Mouse (Mus musculus) limb, embryonic 12.5 days (tissue): ENCODE results near the gene Anp32e. TPM values are rescaled to one million over a fixed set of nuclear protein-coding genes. Genes with fewer than 3 reads are reported as not detected.
A peak's percentile ranks its signal among the peaks of the same experiment; 100 is the strongest.
"Not testable (repeated sequence)": the region's sequence is repeated elsewhere in the genome, so short reads cannot be mapped to it uniquely, and the experiment has no call there.

ENCODE experiments used
- ATAC-seq: fragments of 200-750 bp; cut with Nextera tagmentation; 2 replicates; pipeline ENCODE4 v1.8.0; 2017; ENCODE audit warnings: low read depth, moderate TSS enrichment; ENCODE audit not compliant: insufficient number of reproducible peaks, insufficient read depth, low FRiP score, low TSS enrichment
- H3K27ac ChIP-seq: fragments of 300-500 bp; sonication (generic); 2 replicates; pipeline ENCODE4 v1.5.1; 2016; ENCODE audit warnings: mild to moderate bottlenecking, moderate library complexity
- H3K27me3 ChIP-seq: fragments of 300-500 bp; sonication (generic); 2 replicates; pipeline ENCODE4 v1.6.1; 2016; ENCODE audit warnings: mild to moderate bottlenecking, moderate library complexity
- H3K36me3 ChIP-seq: fragments of 300-500 bp; sonication (generic); 2 replicates; pipeline ENCODE4 v1.6.1; 2016; ENCODE audit warnings: mild to moderate bottlenecking, moderate library complexity
- H3K4me1 ChIP-seq: fragments of 300-500 bp; sonication (generic); replicated peaks from 2 replicates; pipeline ENCODE4 v1.6.1; 2016
- H3K4me2 ChIP-seq: fragments of 300-500 bp; sonication (generic); 2 replicates; pipeline ENCODE4 v1.6.1; 2016; ENCODE audit warnings: mild to moderate bottlenecking, moderate library complexity
- H3K4me3 ChIP-seq: fragments of 300-500 bp; sonication (generic); replicated peaks from 2 replicates; pipeline ENCODE4 v1.5.1; 2016; ENCODE audit warnings: mild to moderate bottlenecking
- H3K9ac ChIP-seq: fragments of 300-500 bp; sonication (generic); replicated peaks from 2 replicates; pipeline ENCODE4 v1.6.1; 2016; ENCODE audit warnings: mild to moderate bottlenecking, moderate library complexity
- H3K9me3 ChIP-seq: fragments of 300-500 bp; sonication (generic); 2 replicates; pipeline ENCODE4 v1.6.1; 2016; ENCODE audit warnings: mild to moderate bottlenecking, moderate library complexity
- WGBS: fragments of 180-500 bp; shearing (Covaris S2); methylation state at CpG from one replicate; pipeline ENCODE4 v1.1.7; 2016; 5-methylcytosine and 5-hydroxymethylcytosine counted together
- polyA plus RNA-seq: library from polyadenylated mRNA; unstranded; fragments of >200 nt; fragmentation: Nextera tagmentation; extraction: Ambion mirVana; gene quantifications from 2 replicates; pipeline ENCODE4 v1.2.1, GENCODE M21; 2016

The Anp32e gene
- polyA plus RNA-seq, 1 experiment from 2014 or later: 304 TPM

- WGBS: 94% methylated on average over 1 of the region's 1 CpGs
- Histone ChIP-seq H3K4me1 (no peaks in the 10 kb centered on the region), H3K4me3 (no peak overlapping the region), H3K36me3 (no peaks in the 10 kb centered on the region), H3K9ac (no peak overlapping the region), H3K27me3 (no peaks in the 10 kb centered on the region), H3K4me2 (no peak overlapping the region), H3K9me3 (no peaks in the 10 kb centered on the region), H3K27ac (no peak overlapping the region)
- no peak for ATAC-seq
Measured at GRCm38 (mm10) chr3:95959807-95960206, 30.8 kb downstream of the Anp32e start.

- H3K4me3 ChIP-seq, H3K27ac ChIP-seq, H3K27me3 ChIP-seq, H3K4me2 ChIP-seq, ATAC-seq, H3K4me1 ChIP-seq, H3K36me3 ChIP-seq, H3K9me3 ChIP-seq, H3K9ac ChIP-seq: not testable (repeated sequence)
- 79% methylated on average over 8 of the region's 8 CpGs for WGBS
Measured at GRCm38 (mm10) chr3:95962182-95962581, 33.1 kb downstream of the Anp32e start.

DNA sequence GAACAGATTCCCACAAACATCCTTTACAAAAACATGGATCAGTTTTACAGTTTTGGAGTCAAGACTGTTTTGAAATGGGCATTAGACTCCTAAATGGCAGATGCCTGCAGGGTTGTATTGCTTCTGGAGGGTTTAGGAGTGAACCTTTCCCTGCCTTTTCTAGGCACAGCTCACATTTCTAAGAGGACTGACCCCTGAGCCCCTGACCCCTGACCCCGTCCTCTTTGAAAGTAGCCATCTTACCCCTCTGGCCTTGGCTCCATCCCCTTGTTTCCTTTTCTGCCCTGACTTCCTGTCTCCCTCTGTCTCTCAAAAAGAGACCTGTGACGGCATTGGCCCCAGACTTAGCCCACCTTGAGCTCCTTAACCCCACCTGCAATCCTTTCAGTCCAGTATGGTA lies 34.2 kb downstream of the Anp32e start:
- Histone ChIP-seq H3K4me3 (no peak overlapping the region), H3K27ac (no peak overlapping the region), H3K9ac (no peak overlapping the region), H3K9me3 (no peaks in the 10 kb centered on the region), H3K36me3 (no peaks in the 10 kb centered on the region), H3K4me2 (no peak overlapping the region), H3K27me3 (no peaks in the 10 kb centered on the region), H3K4me1 (peaks cover 4% of the 10 kb centered on the region)
- no peak for ATAC-seq
- WGBS: 35% methylated on average over 2 of the region's 2 CpGs

GRCm38 (mm10) chr3:95963681-95964080 lies 34.6 kb downstream of the Anp32e start:
- WGBS: 37% methylated on average over 4 of the region's 4 CpGs
- Histone ChIP-seq H3K9me3 (no peaks in the 10 kb centered on the region), H3K4me1 (peaks cover 4% of the 10 kb centered on the region), H3K4me2 (no peak overlapping the region), H3K27me3 (no peaks in the 10 kb centered on the region), H3K36me3 (no peaks in the 10 kb centered on the region), H3K4me3 (no peak overlapping the region), H3K27ac (no peak overlapping the region), H3K9ac (no peak overlapping the region)
- no peak for ATAC-seq

GRCm38 (mm10) chr3:95965518-95966451 lies 36.7 kb downstream of the Anp32e start:
- ATAC-seq: no peak
- H3K9ac ChIP-seq: no peak overlapping the region
- WGBS: 9% methylated on average over 7 of the region's 7 CpGs

GRCm38 (mm10) chr3:95969277-95969676 lies 40.2 kb downstream of the Anp32e start:
- Histone ChIP-seq H3K9ac (no peak overlapping the region), H3K4me3 (no peak overlapping the region), H3K9me3 (no peaks in the 10 kb centered on the region), H3K4me1 (peaks cover 13% of the 10 kb centered on the region), H3K27ac (no peak overlapping the region), H3K27me3 (peaks cover 5% of the 10 kb centered on the region; the same call in 1 of the 2 replicates), H3K4me2 (no peak overlapping the region), H3K36me3 (no peaks in the 10 kb centered on the region)
- 73% methylated on average over 1 of the region's 1 CpGs for WGBS
- no peak for ATAC-seq

More at GRCm38 (mm10) chr3:95965518-95966451, 36.7 kb downstream of the Anp32e start:
- Histone ChIP-seq H3K4me2 (peak overlapping the region; percentile 46), H3K27me3 (no peaks in the 10 kb centered on the region), H3K4me1 (peaks cover 4% of the 10 kb centered on the region), H3K9me3 (no peaks in the 10 kb centered on the region), H3K36me3 (no peaks in the 10 kb centered on the region), H3K4me3 (no peak overlapping the region), H3K27ac (no peak overlapping the region)

GRCm38 (mm10) chr3:95970661-95971060 lies 41.6 kb downstream of the Anp32e start:
- H3K27ac ChIP-seq, H3K27me3 ChIP-seq, H3K9me3 ChIP-seq, H3K4me2 ChIP-seq, H3K9ac ChIP-seq, ATAC-seq, H3K4me3 ChIP-seq, H3K36me3 ChIP-seq: not testable (repeated sequence)
- peaks cover 13% of the 10 kb centered on the region for H3K4me1 ChIP-seq
- WGBS: 56% methylated on average over 7 of the region's 7 CpGs

DNA sequence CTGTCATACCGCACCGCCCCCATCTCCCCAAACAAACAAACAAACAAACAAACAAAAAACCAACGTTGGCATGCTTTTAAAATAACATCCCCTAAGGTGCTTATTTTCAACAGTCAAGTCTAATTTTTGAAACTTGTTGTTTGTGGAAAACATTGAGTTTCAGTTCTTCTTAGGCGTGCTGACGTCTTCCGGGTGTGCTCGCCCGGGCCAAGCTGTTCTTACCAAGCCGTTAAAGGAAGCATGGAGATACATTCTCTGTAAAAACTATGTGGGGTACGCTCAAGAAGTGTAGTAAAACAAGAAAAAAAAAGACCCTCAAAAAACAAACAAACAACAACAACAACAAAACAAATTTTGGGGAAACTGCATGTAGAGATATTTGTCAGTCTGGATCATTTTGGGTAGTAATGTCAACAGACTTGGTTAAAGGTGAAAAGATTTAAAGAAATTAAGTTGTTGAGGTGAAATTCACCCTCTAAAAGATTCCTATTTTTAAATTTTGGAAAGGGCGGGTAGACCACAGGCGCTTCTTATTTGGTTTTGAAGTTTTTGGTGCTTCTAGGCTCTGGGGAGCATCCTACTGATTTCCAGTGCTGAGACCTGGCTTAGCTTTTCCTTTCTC lies 43.3 kb downstream of the Anp32e start:
- Histone ChIP-seq H3K4me3 (peak overlapping the region; percentile 36), H3K27ac (peak overlapping the region; percentile 78; the same call in 1 of the 2 replicates), H3K4me2 (peak overlapping the region; percentile 65), H3K9ac (peak overlapping the region; percentile 63; the same call in 1 of the 2 replicates), H3K9me3 (no peaks in the 10 kb centered on the region), H3K4me1 (peaks cover 8% of the 10 kb centered on the region), H3K27me3 (peaks cover 8% of the 10 kb centered on the region; the same call in 1 of the 2 replicates), H3K36me3 (no peaks in the 10 kb centered on the region)
- no peak for ATAC-seq
- 72% methylated on average over 12 of the region's 12 CpGs for WGBS

DNA sequence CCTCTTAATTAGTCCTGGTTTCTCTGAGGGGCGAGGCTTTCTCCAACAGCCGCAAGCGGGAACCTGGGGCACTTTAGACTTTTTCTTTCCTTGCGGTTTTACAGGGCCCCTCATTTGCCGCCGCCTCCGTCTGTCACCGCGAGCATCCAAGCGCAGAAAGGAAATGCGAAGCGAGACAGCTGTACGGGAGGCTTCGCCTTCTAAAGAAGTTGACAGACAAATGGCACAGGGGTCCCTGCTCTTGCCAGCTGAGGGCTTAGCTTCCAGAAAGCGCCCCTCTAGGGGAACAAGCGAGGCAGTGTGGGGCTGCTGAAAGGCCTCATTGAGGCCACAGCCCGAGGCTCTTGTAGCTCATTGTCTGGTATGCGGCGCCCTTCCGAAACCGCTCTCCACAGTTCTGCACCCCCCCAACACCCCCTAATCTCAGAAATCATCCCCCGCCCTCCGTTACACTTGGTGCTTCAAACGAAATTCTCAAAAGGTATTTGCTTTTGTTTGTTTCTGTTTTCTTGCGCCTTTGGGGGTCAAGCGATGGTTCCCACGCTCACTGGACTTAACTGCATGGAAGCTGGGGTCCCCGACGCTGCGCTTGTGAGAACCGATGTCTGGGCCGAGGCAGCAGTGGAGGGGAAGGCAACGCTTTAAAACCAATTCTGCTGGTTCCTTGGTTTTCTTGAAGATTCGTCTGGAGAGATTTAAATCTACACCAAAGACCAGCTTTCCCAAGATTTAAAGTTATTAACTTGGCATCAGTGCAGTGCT lies 44.0 kb downstream of the Anp32e start:
- peak overlapping the region; percentile 65 for H3K4me2 ChIP-seq
- peak overlapping the region; percentile 36 for H3K4me3 ChIP-seq
- peaks cover 8% of the 10 kb centered on the region; the same call in 1 of the 2 replicates for H3K27me3 ChIP-seq
- peak; percentile 82 for ATAC-seq
- peak overlapping the region; percentile 78 for H3K27ac ChIP-seq
- H3K36me3 ChIP-seq: no peaks in the 10 kb centered on the region
- H3K4me1 ChIP-seq: peaks cover 8% of the 10 kb centered on the region
- H3K9me3 ChIP-seq: no peaks in the 10 kb centered on the region
- 4% methylated on average over 34 of the region's 34 CpGs for WGBS
- peak overlapping the region; percentile 63 for H3K9ac ChIP-seq

DNA sequence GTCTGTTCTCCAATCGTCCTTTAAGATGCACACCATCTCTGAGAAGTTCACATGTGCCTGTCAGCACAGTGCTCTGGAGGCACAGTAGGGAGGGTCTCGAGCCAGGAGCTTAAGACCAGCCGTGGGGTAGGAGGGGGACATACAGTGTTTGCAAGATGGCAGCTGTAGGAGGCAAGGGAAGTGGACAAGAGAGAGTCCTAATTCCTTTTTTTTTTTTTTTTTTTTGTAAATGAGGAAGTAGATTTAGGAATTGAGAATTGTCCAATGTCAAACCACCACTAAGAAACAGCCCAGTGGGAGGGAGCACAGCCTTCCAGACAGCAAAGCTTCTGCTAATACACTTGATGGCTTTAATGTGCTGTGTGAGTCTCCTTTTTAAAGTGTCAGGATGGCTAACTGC lies 48.0 kb downstream of the Anp32e start:
- H3K9me3 ChIP-seq: no peaks in the 10 kb centered on the region
- H3K27me3 ChIP-seq: peaks cover 8% of the 10 kb centered on the region; the same call in 1 of the 2 replicates
- WGBS: 63% methylated on average over 3 of the region's 3 CpGs
- H3K4me3 ChIP-seq: no peak overlapping the region
- H3K27ac ChIP-seq: no peak overlapping the region
- no peak overlapping the region for H3K9ac ChIP-seq
- no peak overlapping the region for H3K4me2 ChIP-seq
- H3K36me3 ChIP-seq: no peaks in the 10 kb centered on the region
- ATAC-seq: no peak
- H3K4me1 ChIP-seq: peaks cover 8% of the 10 kb centered on the region

DNA sequence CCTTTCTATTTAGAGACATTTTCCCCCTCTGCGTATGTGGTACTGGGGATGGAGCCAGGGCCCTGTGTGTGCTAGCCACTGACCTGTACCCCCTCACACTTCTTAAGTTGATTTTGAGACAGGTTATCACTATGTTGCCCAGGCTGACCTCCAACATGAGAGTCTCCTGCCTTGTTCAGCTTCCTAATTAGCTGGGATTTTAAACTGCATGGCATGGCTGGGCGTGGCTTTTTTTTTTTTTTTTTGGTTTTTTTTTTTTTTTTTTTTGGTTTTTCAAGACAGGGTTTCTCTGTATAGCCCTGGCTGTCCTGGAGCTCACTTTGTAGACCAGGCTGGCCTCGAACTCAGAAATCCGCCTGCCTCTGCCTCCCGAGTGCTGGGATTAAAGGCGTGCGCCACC lies 48.5 kb downstream of the Anp32e start:
- H3K4me1 ChIP-seq, H3K4me3 ChIP-seq, ATAC-seq, H3K9ac ChIP-seq, H3K27ac ChIP-seq, H3K27me3 ChIP-seq, H3K36me3 ChIP-seq, H3K4me2 ChIP-seq, H3K9me3 ChIP-seq: not testable (repeated sequence)
- WGBS: 98% methylated on average over 7 of the region's 7 CpGs
